In genomic region chr7:16297616-16298015, GRCm38 (mm10) we compare ENCODE assay signal across 9 mouse cellular contexts. TPM values are rescaled to one million over a fixed set of nuclear protein-coding genes. Genes with fewer than 3 reads are reported as not detected.
DNase-seq lines count a peak whose midpoint lies in the region; ATAC-seq and TF ChIP-seq lines count a peak whose summit lies in the region.
"Had no signal": no experiment of that assay in that cellular context is flagged by ENCODE, and none has a peak within 500 bp of the region (broad histone marks: within the 10 kb centered on the region; RNA-seq: fewer than 3 reads in every experiment).

No protein-coding gene starts in this region.

- WGBS in intestine, embryonic 15.5 days = 64% methylated on average over 2 of the region's 2 CpGs
- 59% methylated on average over 2 of the region's 2 CpGs for WGBS in intestine, embryonic 16.5 days
- WGBS in stomach, embryonic 15.5 days = 64% methylated on average over 2 of the region's 2 CpGs
- 67% methylated on average over 2 of the region's 2 CpGs for WGBS in stomach, postnatal 0 days

- ATAC-seq in intestine, embryonic 15.5 days = no peak
- ATAC-seq in intestine, embryonic 16.5 days = no peak
- ATAC-seq in stomach, embryonic 15.5 days (ENCODE audit: insufficient read depth, low FRiP score, low read depth) = no peak
- ATAC-seq in stomach, postnatal 0 days (ENCODE audit: low FRiP score, low TSS enrichment) = no peak

- H3K27ac ChIP-seq in intestine, embryonic 15.5 days = no peak overlapping the region
- no peak overlapping the region for H3K27ac ChIP-seq in intestine, embryonic 16.5 days (ENCODE audit: low read length)
- H3K27ac ChIP-seq in stomach, embryonic 15.5 days = peak overlapping the region; percentile 94; the same call in 1 of the 2 replicates
- H3K27ac ChIP-seq in stomach, postnatal 0 days (replicated peaks) = no peak overlapping the region; the same call in 1 of the 2 replicates

- H3K4me2 ChIP-seq in intestine, embryonic 15.5 days (replicated peaks) = 0 out of 2 replicates have a peak overlapping the region, but pooled peaks have one; percentile 76
- no peak overlapping the region for H3K4me2 ChIP-seq in intestine, embryonic 16.5 days (ENCODE audit: low read depth, low read length)
- no peak overlapping the region for H3K4me2 ChIP-seq in stomach, embryonic 15.5 days
- no peak overlapping the region for H3K4me2 ChIP-seq in stomach, postnatal 0 days (replicated peaks; ENCODE audit: low read depth)

- TF ChIP-seq EP300 in stomach, postnatal 0 days (optimal IDR thresholded peaks at IDR 0.05) = no peak

- H3K27me3 ChIP-seq in intestine, embryonic 15.5 days (replicated peaks) = no peaks in the 10 kb centered on the region
- H3K27me3 ChIP-seq in intestine, embryonic 16.5 days (replicated peaks; ENCODE audit: control insufficient read depth, insufficient read depth, low read length) = no peaks in the 10 kb centered on the region; the same call in 1 of the 2 replicates
- H3K27me3 ChIP-seq in stomach, embryonic 15.5 days (replicated peaks) = no peaks in the 10 kb centered on the region
- H3K27me3 ChIP-seq in stomach, postnatal 0 days (ENCODE audit: control insufficient read depth, insufficient read depth, low read length) = no peaks in the 10 kb centered on the region
- H3K27me3 ChIP-seq: megakaryocyte, embryonic 14.5 days had no signal

- H3K9ac ChIP-seq in intestine, embryonic 15.5 days = no peak overlapping the region
- H3K9ac ChIP-seq in intestine, embryonic 16.5 days (ENCODE audit: low read depth, low read length) = no peak overlapping the region
- no peak overlapping the region for H3K9ac ChIP-seq in stomach, embryonic 15.5 days
- no peak overlapping the region for H3K9ac ChIP-seq in stomach, postnatal 0 days (ENCODE audit: low read length)

- peak; percentile 26 to 43 for DNase-seq in cerebellum, postnatal 14 days
- no peak for DNase-seq in cerebellum, adult 9-10 months
- DNase-seq in stomach, postnatal 0 days (ENCODE audit: low spot score) = no peak
- DNase-seq in adrenal gland, postnatal 10 days = no peak
- no peak for DNase-seq in ovary, postnatal 10 days (ENCODE audit: low spot score)

- H3K4me1 ChIP-seq in intestine, embryonic 15.5 days (replicated peaks) = peaks cover 26% of the 10 kb centered on the region
- H3K4me1 ChIP-seq in intestine, embryonic 16.5 days (ENCODE audit: control insufficient read depth, insufficient read depth, low read length) = peaks cover 24% of the 10 kb centered on the region
- H3K4me1 ChIP-seq in stomach, embryonic 15.5 days = peaks cover 25% of the 10 kb centered on the region
- 0 out of 2 replicates have a peak, but pooled peaks cover 4% of the 10 kb centered on the region for H3K4me1 ChIP-seq in stomach, postnatal 0 days (replicated peaks; ENCODE audit: control insufficient read depth, insufficient read depth)

- no peak for TF ChIP-seq CTCF in stomach, postnatal 0 days (IDR thresholded peaks at IDR 0.05; ENCODE audit: low read depth)

- H3K36me3 ChIP-seq in intestine, embryonic 15.5 days = no peaks in the 10 kb centered on the region
- no peaks in the 10 kb centered on the region for H3K36me3 ChIP-seq in intestine, embryonic 16.5 days (ENCODE audit: control insufficient read depth, insufficient read depth, low read length)
- H3K36me3 ChIP-seq in stomach, embryonic 15.5 days = no peaks in the 10 kb centered on the region
- H3K36me3 ChIP-seq in stomach, postnatal 0 days (ENCODE audit: control insufficient read depth, insufficient read depth, low read length) = no peaks in the 10 kb centered on the region

- no peak overlapping the region for H3K4me3 ChIP-seq in intestine, embryonic 15.5 days (replicated peaks)
- no peak overlapping the region for H3K4me3 ChIP-seq in intestine, embryonic 16.5 days (ENCODE audit: low read length)
- no peak overlapping the region for H3K4me3 ChIP-seq in stomach, embryonic 15.5 days (replicated peaks)
- H3K4me3 ChIP-seq in stomach, postnatal 0 days (ENCODE audit: low read depth, low read length) = no peak overlapping the region

- no peaks in the 10 kb centered on the region for H3K9me3 ChIP-seq in intestine, embryonic 15.5 days
- no peaks in the 10 kb centered on the region for H3K9me3 ChIP-seq in intestine, embryonic 16.5 days (ENCODE audit: control insufficient read depth, low read length)
- H3K9me3 ChIP-seq in stomach, embryonic 15.5 days = no peaks in the 10 kb centered on the region
- no peaks in the 10 kb centered on the region for H3K9me3 ChIP-seq in stomach, postnatal 0 days (ENCODE audit: control insufficient read depth, low read length)
- H3K9me3 ChIP-seq: megakaryocyte, embryonic 14.5 days had no signal

RNA-seq across cellular contexts. Expression of gene Bbc3, which starts 10.6 kb away (rescaled TPM):
- polyA plus RNA-seq in intestine, embryonic 15.5 days (2015; fragmentation: Nextera tagmentation; extraction: Ambion mirVana) = 5.9 and 6.4 TPM in 2 replicates
- 6.2 and 6.6 TPM in 2 replicates for polyA plus RNA-seq in intestine, embryonic 16.5 days (2015; fragmentation: Nextera tagmentation; extraction: Ambion mirVana)
- polyA plus RNA-seq in stomach, embryonic 15.5 days (2015; fragmentation: Nextera tagmentation; extraction: Ambion mirVana) = 6.7 and 7.4 TPM in 2 replicates
- polyA plus RNA-seq in stomach, postnatal 0 days (2015; fragmentation: Nextera tagmentation; extraction: Ambion mirVana) = 3.7 and 5.0 TPM in 2 replicates
- 10 to 100 TPM in 1 of 2 experiments, 1 to 10 TPM in 1; 7.9 to 13.9 TPM for total RNA-seq in adrenal gland, postnatal 10 days (2021)

RNA-seq across cellular contexts. Expression of gene Ccdc9, which starts 11.0 kb away (rescaled TPM):
- 23.3 and 24.7 TPM in 2 replicates for polyA plus RNA-seq in intestine, embryonic 15.5 days (2015; fragmentation: Nextera tagmentation; extraction: Ambion mirVana)
- 19.8 and 20.8 TPM in 2 replicates for polyA plus RNA-seq in intestine, embryonic 16.5 days (2015; fragmentation: Nextera tagmentation; extraction: Ambion mirVana)
- 26.7 and 27.0 TPM in 2 replicates for polyA plus RNA-seq in stomach, embryonic 15.5 days (2015; fragmentation: Nextera tagmentation; extraction: Ambion mirVana)
- polyA plus RNA-seq in stomach, postnatal 0 days (2015; fragmentation: Nextera tagmentation; extraction: Ambion mirVana) = 11.5 and 13.0 TPM in 2 replicates
- 10 to 100 TPM; 54.7 to 67.5 TPM for total RNA-seq in adrenal gland, postnatal 10 days (2021)

RNA-seq across cellular contexts. Expression of gene Inafm1, which starts 24.2 kb away (rescaled TPM):
- polyA plus RNA-seq in intestine, embryonic 15.5 days (2015; fragmentation: Nextera tagmentation; extraction: Ambion mirVana) = 16.4 and 16.6 TPM in 2 replicates
- 13.0 and 14.2 TPM in 2 replicates for polyA plus RNA-seq in intestine, embryonic 16.5 days (2015; fragmentation: Nextera tagmentation; extraction: Ambion mirVana)
- polyA plus RNA-seq in stomach, embryonic 15.5 days (2015; fragmentation: Nextera tagmentation; extraction: Ambion mirVana) = 20.5 and 21.1 TPM in 2 replicates
- 28.0 and 29.1 TPM in 2 replicates for polyA plus RNA-seq in stomach, postnatal 0 days (2015; fragmentation: Nextera tagmentation; extraction: Ambion mirVana)
- 10 to 100 TPM; 20.4 to 24.2 TPM for total RNA-seq in adrenal gland, postnatal 10 days (2021)

RNA-seq across cellular contexts. Expression of gene C5ar1, which starts 38.3 kb away (rescaled TPM):
- 2.4 TPM in 2 replicates for polyA plus RNA-seq in intestine, embryonic 15.5 days (2015; fragmentation: Nextera tagmentation; extraction: Ambion mirVana)
- polyA plus RNA-seq in intestine, embryonic 16.5 days (2015; fragmentation: Nextera tagmentation; extraction: Ambion mirVana) = 1.9 and 2.4 TPM in 2 replicates
- polyA plus RNA-seq in stomach, embryonic 15.5 days (2015; fragmentation: Nextera tagmentation; extraction: Ambion mirVana) = 3.7 and 4.1 TPM in 2 replicates
- 1.9 and 2.0 TPM in 2 replicates for polyA plus RNA-seq in stomach, postnatal 0 days (2015; fragmentation: Nextera tagmentation; extraction: Ambion mirVana)
- 1 to 10 TPM; 2.7 to 3.9 TPM for total RNA-seq in adrenal gland, postnatal 10 days (2021)

RNA-seq across cellular contexts. Expression of gene C5ar2, which starts 53.7 kb away (rescaled TPM):
- 0.13 and 0.23 TPM in 2 replicates for polyA plus RNA-seq in intestine, embryonic 15.5 days (2015; fragmentation: Nextera tagmentation; extraction: Ambion mirVana)
- 0.15 and 0.18 TPM in 2 replicates for polyA plus RNA-seq in intestine, embryonic 16.5 days (2015; fragmentation: Nextera tagmentation; extraction: Ambion mirVana)
- polyA plus RNA-seq in stomach, embryonic 15.5 days (2015; fragmentation: Nextera tagmentation; extraction: Ambion mirVana) = 0.28 and 0.37 TPM in 2 replicates
- polyA plus RNA-seq in stomach, postnatal 0 days (2015; fragmentation: Nextera tagmentation; extraction: Ambion mirVana) = 0.24 TPM in 2 replicates
- total RNA-seq in adrenal gland, postnatal 10 days (2021) = under 1 TPM; 0.36 to 0.67 TPM

Comparison
In these comparisons a context has a peak if more than half of its experiments do, and no peak if none do; other contexts are left out.
1. DNase-seq: peak in cerebellum, postnatal 14 days (2 of 2); none in cerebellum, adult 9-10 months (single experiment), stomach, postnatal 0 days (single experiment), adrenal gland, postnatal 10 days (single experiment) and ovary, postnatal 10 days (single experiment).